Mouse (Mus musculus) E14TG2a.4 (cell line): ENCODE results near the gene Gm10577.

Experiments used
- CTCF ChIP-seq: conservative IDR thresholded peaks from 2 replicates; pipeline ENCODE4 v1.5.1; 2014; ENCODE audit warnings: low read length
- NANOG ChIP-seq: IDR thresholded peaks from 2 replicates; pipeline ENCODE4 v1.6.1; 2014; ENCODE audit warnings: borderline replicate concordance, low read length, mixed read lengths
- POU5F1 ChIP-seq: IDR thresholded peaks from 2 replicates; pipeline ENCODE4 v1.6.1; 2014; ENCODE audit warnings: low read length, borderline replicate concordance

GRCm38 (mm10) chr4:101066401-101066800 is 45.9 kb upstream of the Gm10577 start:
- TF ChIP-seq CTCF (no peak), NANOG (no peak), POU5F1 (no peak)
